Mouse (Mus musculus) liver, adult 2 months (tissue): ENCODE data around the gene Btn1a1. TPM values are rescaled to one million over a fixed set of nuclear protein-coding genes. Genes with fewer than 3 reads are reported as not detected.
A peak's percentile ranks its signal among the peaks of the same experiment; 100 is the strongest.

ENCODE experiments used
- DNase-seq: peaks from one replicate; pipeline ENCODE4 v3.0.0-alpha.2; 2011; ENCODE audit warnings: low read depth, low spot score; ENCODE audit errors: extremely low read depth
- H3K27ac ChIP-seq: fragments of 200-500 bp; replicated peaks from 2 replicates; pipeline ENCODE4 v1.5.1; 2012; ENCODE audit warnings: low read depth, mild to moderate bottlenecking, control low read depth, inconsistent platforms, low read length; ENCODE audit not compliant: insufficient read depth
- H3K27me3 ChIP-seq: fragments of 200-500 bp; 2 replicates; pipeline ENCODE4 v1.6.1; 2012; ENCODE audit warnings: mild to moderate bottlenecking, moderate library complexity, low read length, inconsistent platforms; ENCODE audit not compliant: control insufficient read depth, insufficient read depth
- H3K36me3 ChIP-seq: fragments of 200-500 bp; 2 replicates; pipeline ENCODE4 v1.6.1; 2012; ENCODE audit warnings: low read length, inconsistent platforms; ENCODE audit not compliant: control insufficient read depth, insufficient read depth
- H3K4me1 ChIP-seq: fragments of 200-500 bp; 2 replicates; pipeline ENCODE4 v1.6.1; 2011; ENCODE audit warnings: low read length; ENCODE audit not compliant: control insufficient read depth, insufficient read depth
- H3K4me3 ChIP-seq: fragments of 200-500 bp; 2 replicates; pipeline ENCODE4 v1.5.1; 2011; ENCODE audit warnings: low read depth, mild to moderate bottlenecking, control low read depth, low read length, moderate library complexity; ENCODE audit not compliant: insufficient read depth
- H3K79me2 ChIP-seq: fragments of 200-500 bp; 2 replicates; pipeline ENCODE4 v1.6.1; 2012; ENCODE audit warnings: inconsistent platforms, mild to moderate bottlenecking, low read length, moderate library complexity; ENCODE audit not compliant: control insufficient read depth, insufficient read depth
- H3K9ac ChIP-seq: fragments of 200-500 bp; 2 replicates; pipeline ENCODE4 v1.6.1; 2012; ENCODE audit warnings: low read depth, mild to moderate bottlenecking, control low read depth, inconsistent platforms, low read length
- CTCF ChIP-seq: fragments of 200-500 bp; IDR thresholded peaks from 2 replicates; pipeline ENCODE4 v1.5.1; 2011; ENCODE audit warnings: low read depth, low read length, control low read depth
- POLR2A ChIP-seq: fragments of 200-500 bp; IDR thresholded peaks from 2 replicates; pipeline ENCODE4 v1.6.1; 2011; ENCODE audit warnings: low read length, control low read depth; ENCODE audit not compliant: insufficient read depth; ENCODE audit errors: extremely low read depth
- WGBS: fragments of 180-500 bp; shearing (Covaris S2); methylation state at CpG from one replicate; pipeline ENCODE4 v1.1.7; 2018; 5-methylcytosine and 5-hydroxymethylcytosine counted together
- polyA plus RNA-seq: library from polyadenylated mRNA; depleted of rRNA; stranded (reverse); fragments of >200 nt; gene quantifications from 2 replicates; pipeline ENCODE4 v1.2.3, GENCODE M21; 2012
- total RNA-seq: library from RNA; depleted of rRNA; stranded (reverse); fragments of >200 nt; gene quantifications from 2 replicates; pipeline ENCODE4 v1.2.3, GENCODE M21; 2014

The Btn1a1 gene
- total and polyA plus RNA-seq, 2 experiments, result not detected

DNA sequence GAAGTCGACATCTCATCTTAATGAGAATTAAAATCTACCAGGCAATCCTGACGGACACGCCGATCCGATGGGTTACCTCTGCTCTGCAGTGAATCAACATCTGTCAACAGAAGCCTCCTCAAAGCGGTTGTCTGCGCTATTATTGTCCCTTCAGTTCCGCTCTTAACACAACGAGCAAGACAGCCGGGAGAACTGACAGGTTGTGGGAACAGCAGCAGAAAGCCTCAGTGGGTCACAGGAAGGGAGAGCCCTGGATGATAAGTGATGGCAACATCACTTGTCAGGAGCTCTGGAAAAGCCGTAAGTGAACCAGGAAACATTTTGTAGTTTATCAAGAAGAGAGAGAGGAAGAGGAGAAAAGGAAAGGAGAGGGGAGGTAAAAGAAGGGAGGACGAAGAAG is 30.0 kb downstream of the Btn1a1 start:
- peaks cover 6% of the 10 kb centered on the region for H3K4me1 ChIP-seq
- 9% methylated on average over 12 of the region's 12 CpGs for WGBS
- TF ChIP-seq POLR2A (no peak), CTCF (no peak)
- DNase-seq, result peak; percentile 14
- H3K9ac ChIP-seq, result no peak overlapping the region
- 0 out of 2 replicates have a peak overlapping the region, but pooled peaks have one; percentile 4 for H3K4me3 ChIP-seq
- no peak overlapping the region for H3K27ac ChIP-seq
- H3K79me2 ChIP-seq, result no peaks in the 10 kb centered on the region
- no peaks in the 10 kb centered on the region for H3K27me3 ChIP-seq
- no peaks in the 10 kb centered on the region for H3K36me3 ChIP-seq

DNA sequence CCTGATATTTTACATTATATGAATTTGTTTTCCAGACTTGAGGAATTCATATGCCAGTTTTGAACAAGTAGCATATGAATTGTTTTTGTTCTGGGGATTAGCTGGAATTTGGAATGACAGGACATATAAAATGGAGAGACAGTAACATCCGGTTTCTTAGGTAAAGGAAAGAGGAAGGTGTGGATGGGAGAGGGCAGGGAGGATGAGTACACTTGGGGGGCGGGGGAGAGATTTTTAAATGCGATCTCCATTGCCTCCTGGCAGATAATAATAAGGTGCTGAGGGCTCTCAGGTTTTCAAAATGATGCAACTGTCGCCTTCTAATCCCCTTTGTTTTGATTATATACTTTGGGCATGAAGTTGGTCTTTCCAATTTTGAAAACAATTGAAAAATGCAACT is 30.5 kb downstream of the Btn1a1 start:
- TF ChIP-seq CTCF (no peak), POLR2A (no peak)
- no peak for DNase-seq
- Histone ChIP-seq H3K4me3 (no peak overlapping the region), H3K27me3 (no peaks in the 10 kb centered on the region), H3K79me2 (no peaks in the 10 kb centered on the region), H3K9ac (no peak overlapping the region), H3K4me1 (peaks cover 6% of the 10 kb centered on the region), H3K27ac (no peak overlapping the region), H3K36me3 (no peaks in the 10 kb centered on the region)
- 55% methylated on average over 4 of the region's 4 CpGs for WGBS

DNA sequence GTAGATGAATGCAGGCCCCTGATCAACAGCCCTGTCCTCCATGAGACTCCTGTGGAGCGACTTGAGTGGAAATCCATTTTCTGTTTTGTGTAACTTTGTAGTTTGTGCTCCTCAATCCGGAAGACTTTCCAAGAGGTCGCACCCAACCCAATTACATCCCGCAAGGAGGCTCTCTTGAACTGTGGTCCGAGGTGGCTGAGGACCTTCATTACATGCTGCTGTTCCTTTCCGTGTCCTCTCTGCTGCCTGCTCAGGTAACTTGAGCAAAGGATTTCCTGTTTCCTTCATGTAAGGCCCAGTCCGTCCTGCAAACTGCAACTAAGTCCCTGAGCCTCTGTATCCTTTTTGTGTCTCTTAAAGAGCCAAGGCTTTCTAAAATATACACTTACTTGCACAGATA is 31.3 kb downstream of the Btn1a1 start:
- H3K79me2 ChIP-seq, result no peaks in the 10 kb centered on the region
- TF ChIP-seq CTCF (no peak), POLR2A (no peak)
- no peak overlapping the region for H3K4me3 ChIP-seq
- H3K36me3 ChIP-seq, result no peaks in the 10 kb centered on the region
- no peak for DNase-seq
- H3K4me1 ChIP-seq, result peaks cover 6% of the 10 kb centered on the region
- H3K27me3 ChIP-seq, result no peaks in the 10 kb centered on the region
- no peak overlapping the region for H3K9ac ChIP-seq
- 80% methylated on average over 7 of the region's 7 CpGs for WGBS
- H3K27ac ChIP-seq, result no peak overlapping the region

DNA sequence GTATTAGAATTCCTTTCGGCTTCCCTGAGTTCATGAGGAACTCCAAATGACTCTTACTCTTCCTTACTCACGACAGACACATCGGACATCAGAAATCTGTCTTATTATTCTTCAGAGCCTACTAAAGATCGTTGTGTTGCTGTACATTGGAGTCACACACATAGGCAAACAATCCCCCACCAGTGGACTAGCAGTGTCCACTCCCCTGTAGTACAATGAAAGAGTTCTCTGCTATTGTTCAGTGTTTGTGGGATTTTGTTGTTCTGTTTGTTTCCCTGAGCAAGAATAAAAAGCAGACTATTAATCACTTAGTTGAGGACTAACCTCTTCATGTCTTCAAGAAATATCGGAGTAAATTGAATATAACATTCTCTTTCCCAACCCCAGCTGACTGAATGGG is 31.9 kb downstream of the Btn1a1 start:
- no peak for DNase-seq
- H3K4me1 ChIP-seq, result peaks cover 6% of the 10 kb centered on the region
- no peaks in the 10 kb centered on the region for H3K79me2 ChIP-seq
- no peak overlapping the region for H3K27ac ChIP-seq
- WGBS, result 67% methylated on average over 5 of the region's 5 CpGs
- TF ChIP-seq POLR2A (no peak), CTCF (no peak)
- no peaks in the 10 kb centered on the region for H3K27me3 ChIP-seq
- no peaks in the 10 kb centered on the region for H3K36me3 ChIP-seq
- no peak overlapping the region for H3K9ac ChIP-seq
- no peak overlapping the region for H3K4me3 ChIP-seq

DNA sequence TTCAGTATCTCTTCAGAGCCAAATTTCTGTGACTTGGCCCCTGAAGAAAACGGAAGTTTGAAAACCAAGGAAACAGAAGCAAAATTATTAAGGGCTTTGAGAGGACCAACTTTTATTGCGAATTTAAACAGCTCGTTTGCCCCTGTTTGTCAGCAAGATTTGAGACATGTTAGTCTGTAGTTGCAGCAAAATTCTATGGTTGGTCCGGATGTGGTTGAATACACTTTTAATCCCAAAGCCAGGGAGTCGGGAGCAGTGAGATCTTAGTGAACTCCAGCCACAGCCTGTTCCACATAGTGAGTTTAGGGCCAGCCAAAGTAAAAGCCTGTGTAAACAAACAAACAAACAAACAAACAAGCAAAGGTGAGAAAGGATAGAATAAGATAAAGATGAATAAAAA is 32.5 kb downstream of the Btn1a1 start:
- no peaks in the 10 kb centered on the region for H3K79me2 ChIP-seq
- H3K36me3 ChIP-seq, result no peaks in the 10 kb centered on the region
- no peaks in the 10 kb centered on the region for H3K27me3 ChIP-seq
- H3K4me1 ChIP-seq, result peaks cover 6% of the 10 kb centered on the region
- H3K4me3 ChIP-seq, result peak overlapping the region; percentile 27; the same call in 1 of the 2 replicates
- H3K27ac ChIP-seq, result no peak overlapping the region
- WGBS, result 12% methylated on average over 5 of the region's 5 CpGs
- no peak for TF ChIP-seq POLR2A
- no peak for TF ChIP-seq CTCF
- DNase-seq, result no peak
- H3K9ac ChIP-seq, result no peak overlapping the region

DNA sequence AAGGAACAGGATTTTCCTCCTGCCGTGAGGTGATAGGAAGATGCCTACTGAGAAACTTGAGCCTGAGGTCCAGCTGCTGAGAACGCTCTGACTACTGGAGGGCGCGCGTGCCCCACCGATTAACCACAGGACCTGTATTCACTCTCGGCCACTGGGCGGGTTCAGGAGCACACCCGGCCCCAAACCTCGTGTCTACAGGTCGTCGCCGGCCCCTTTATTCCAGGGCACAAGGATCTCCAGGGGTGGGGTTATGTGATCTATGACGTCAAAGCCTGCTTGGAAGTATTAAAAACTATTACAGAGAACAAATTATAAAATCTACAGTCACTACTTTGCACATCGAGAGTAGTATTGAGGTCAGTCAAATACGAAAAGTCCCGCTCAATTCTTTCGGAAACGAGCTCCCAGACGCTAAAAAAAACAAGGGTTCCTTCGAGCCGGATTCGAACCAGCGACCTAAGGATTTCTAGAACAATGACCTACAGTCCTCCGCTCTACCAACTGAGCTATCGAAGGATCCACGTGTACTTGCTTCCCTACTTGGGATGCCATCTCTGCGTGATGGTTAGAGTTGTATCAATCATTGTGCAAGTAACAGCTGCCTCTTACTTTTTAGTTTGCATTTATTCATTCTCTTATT is 33.0 kb downstream of the Btn1a1 start:
- DNase-seq, result peak; percentile 87
- TF ChIP-seq CTCF (peak; percentile 90), POLR2A (peak; percentile 30; the same call in 1 of the 2 replicates)
- WGBS, result under 1% methylated on average over 28 of the region's 28 CpGs
- H3K4me3 ChIP-seq, result peak overlapping the region; percentile 27
- no peak overlapping the region for H3K9ac ChIP-seq
- no peaks in the 10 kb centered on the region for H3K36me3 ChIP-seq
- H3K4me1 ChIP-seq, result peaks cover 6% of the 10 kb centered on the region
- no peaks in the 10 kb centered on the region for H3K27me3 ChIP-seq
- H3K27ac ChIP-seq, result no peak overlapping the region
- H3K79me2 ChIP-seq, result no peaks in the 10 kb centered on the region
